Mouse (Mus musculus): ENCODE measurements around the gene Reep3.
A peak's percentile ranks its signal among the peaks of the same experiment; 100 is the strongest.

Reep3 gene

DNA sequence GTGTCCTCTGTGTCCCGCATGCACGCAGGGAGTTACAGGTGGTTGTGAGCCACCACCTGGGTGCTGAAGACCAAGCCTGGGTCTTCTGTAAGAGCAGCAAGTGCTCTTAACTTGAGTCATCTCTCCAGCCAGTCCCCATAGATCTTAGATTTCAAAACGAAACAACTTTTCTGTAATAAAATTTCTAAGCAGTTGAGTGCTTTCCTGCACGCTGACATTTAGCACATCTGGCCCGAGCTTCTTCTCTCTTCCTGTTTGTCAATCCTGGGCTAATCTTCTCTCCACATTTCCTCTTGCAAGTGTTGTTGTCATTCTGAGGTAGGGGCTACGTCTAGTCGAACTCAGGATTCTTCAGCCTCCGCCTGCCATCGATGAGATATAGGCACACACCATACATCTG, 44.3 kb downstream of the Reep3 start:
- no peak for DNase-seq (ENCODE audit: low spot score)

DNA sequence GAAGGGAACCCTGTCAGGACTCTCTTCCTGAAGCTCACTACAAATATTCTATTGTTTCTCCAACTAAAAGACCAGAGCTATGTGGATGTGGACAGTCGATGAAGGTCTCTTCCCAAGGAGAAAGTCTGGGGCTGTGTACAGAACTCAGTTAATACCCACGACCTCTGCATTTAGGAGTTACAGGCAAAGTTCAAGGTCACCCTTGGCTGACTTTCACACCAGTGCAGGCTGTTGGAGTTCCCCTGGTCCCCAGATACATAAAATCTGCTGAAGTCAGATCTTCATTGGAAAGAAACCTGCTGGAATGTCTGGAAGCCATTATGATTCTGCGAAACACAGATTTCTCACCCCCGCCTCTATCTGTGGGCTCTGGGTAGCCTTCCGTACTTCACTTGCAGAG, 45.3 kb downstream of the Reep3 start:
- DNase-seq (ENCODE audit: low spot score): no peak

DNA sequence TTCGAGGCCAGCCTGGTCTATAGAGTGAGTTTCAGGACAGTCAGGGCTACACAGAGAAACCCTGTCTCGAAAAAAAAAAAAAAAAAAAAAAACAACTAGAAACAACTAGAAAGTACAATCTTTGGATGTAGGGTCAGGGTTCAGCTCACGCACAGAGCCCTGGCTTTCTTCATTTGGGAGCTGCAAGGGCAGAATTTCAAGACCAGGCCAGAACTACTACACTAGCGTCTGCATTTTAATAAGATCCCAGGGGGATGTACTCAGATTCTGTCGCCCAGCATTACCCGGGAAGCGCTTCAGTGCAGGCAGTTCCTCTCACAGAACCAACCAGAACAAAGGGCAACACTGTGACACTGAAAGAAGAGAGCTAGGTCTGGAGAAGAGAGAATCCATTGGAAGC, 46.0 kb downstream of the Reep3 start:
- no peak for DNase-seq (ENCODE audit: low spot score)

DNA sequence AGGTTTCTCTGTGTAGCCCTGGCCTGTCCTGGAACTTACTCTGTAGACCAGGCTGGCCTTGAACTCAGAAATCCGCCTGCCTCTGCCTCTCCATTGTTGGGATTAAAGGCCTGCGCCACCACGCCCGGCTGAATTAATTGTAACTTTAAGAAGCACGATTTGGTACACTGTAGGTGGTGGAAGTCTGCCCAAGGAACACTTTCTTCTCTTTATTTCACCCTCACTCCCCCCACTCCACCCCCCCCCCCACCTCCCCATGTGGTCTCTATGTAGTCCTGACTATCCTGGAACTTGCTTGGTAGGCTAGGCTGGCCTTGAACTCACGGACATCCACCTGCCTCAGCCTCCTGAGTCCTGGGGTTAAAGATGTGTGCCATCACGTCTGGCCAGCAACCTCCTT, 47.1 kb downstream of the Reep3 start:
- no peak for DNase-seq (ENCODE audit: low spot score)

DNA sequence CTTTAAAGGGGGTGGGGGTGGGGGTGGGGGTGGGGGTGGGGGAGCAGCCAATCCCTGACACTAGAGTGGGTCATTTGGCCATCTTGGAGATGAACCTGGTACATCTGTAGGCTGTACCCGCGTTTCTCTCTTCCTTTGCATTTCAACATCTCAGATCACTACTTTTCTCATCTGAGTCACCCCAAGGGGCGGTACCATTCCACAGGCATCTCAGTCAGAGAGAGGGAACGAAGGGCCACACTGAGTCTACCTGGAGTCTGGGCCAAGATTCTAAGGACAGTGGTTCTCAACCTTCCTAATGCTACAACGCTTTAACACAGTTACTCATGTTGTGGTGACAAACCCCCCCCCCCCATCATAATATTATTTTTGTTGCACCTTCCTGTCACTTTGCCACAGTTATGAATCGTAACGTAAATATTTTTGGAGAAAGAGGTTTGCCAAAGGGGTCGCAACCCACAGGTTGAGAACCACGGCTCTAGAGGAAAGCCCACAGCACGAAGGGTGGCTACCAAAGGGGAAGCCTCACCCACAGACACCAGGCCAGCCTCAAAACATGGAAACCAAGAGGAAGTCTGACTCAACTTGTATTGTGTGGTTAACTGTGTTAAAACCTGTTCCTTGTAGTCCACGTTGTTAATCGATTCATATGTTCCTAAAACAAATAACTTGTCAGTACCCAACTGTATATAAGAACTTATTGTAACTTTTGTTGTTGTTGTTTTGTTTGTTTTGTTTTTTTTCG, 47.7 kb downstream of the Reep3 start:
- no peak for DNase-seq (ENCODE audit: low spot score)

DNA sequence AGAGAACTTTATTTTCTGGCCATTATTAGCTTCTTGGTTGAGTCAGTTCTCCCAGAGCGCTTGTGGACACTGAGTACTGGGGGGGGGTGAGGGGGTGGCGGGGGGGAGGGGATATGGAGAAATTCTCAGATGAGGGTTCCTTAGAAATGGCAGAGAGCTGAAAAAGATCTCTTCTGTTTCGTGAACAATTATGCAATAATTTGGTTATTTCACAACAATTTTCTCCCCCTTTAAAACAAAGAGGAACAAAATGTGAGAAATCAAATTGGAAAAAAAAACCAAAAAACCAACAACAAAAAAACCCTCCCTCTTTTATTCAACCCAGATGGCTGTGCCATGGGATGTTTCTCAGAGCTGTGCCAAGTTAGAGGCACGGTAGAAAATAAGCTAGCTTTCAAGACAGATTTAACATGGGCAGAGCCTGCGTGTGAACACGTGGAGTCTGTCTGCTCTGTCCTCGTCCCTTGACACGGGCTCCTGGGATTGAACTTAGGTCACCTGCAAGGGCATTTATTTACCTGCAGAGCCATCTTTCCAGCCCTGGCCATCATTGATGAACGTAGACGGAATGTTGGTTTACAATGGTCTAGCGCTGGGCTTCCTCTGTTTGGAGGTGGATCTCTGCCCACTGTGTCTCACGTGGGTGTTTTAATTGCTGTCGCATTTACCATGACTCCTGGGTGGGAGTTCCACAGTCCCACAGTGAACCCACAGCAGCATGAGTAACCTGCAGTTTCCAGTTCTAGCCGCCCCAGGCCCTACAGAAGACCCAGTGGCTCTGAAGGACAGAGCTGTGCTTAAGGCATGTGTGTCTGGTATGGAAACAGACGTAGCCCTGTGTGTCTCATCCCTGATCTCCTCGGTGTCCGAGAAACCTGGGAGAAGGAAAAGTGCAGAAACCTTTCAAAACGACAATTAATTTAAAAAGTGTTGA, 48.8 kb downstream of the Reep3 start:
- no peak for DNase-seq (ENCODE audit: low spot score)

DNA sequence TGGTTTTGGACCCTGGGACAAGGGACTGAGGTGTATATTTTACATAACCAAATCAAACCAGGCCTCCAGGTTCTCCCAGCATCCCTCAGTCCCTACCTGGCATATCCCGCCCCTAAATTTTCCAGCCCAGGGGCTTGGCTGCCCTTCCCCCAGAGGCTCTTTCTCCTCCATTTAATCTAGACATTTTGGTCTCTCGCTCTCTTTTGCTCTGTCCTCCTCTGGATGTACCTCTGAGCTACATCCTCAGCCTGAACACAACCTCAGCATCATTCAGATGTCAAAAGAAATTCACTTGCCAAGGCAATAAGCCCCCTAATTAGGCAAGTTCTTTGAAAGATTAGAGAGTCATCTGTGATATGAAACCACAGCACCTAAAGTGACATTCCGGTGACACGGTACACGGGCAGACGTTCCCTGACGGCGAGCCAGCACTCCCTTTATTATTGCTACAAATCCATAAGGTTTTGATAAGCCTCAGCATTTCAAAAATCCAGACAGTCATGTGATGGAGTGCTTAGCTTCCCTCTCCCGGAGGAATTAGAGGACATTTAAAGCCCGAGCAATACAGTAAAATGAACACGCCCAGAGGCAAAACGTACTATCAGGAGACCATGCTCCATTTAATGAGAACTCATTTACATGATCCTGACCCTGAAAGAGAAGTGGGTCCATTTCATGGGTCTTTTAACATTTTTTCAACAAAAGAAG, 51.4 kb downstream of the Reep3 start:
- no peak for DNase-seq (ENCODE audit: low spot score)

DNA sequence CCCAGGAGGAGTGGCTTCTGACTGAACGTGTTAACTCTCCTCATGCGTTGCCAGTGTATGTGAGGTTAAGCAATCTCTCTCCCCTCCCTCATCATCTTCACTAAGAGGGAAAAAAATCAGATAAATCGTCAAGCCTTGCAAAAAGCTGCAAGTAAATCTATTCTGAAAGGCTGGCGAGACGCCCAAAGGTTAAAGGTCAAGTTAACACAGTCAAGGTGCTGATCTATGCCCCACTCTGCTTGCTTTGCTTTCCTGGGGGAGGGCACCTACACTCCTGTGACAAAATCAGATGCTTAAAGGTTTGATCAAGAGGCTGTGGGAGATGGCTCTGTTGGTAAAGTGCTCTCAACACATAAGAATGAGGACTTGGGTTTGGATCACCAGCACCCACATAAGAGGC, 52.4 kb downstream of the Reep3 start:
- no peak for DNase-seq (ENCODE audit: low spot score)

DNA sequence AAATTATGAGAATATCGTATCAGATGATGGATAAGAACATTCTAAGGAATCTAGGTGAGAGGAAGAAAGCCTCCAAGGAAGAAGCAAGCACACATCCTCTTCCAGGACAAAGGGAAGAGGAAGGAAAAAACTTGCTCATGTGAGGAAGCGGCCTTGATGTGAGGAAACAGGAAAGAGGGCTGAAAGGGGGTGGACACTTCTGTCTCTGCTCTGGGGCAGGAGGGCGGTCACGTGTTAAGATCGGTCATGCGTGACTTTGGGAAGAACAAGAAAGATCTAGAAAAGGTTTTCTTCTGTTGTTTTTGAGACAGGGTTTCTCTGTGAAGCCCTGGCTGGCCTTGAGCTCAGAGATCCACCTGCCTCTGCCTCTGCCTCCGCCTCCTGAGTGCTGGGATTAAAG, 53.5 kb downstream of the Reep3 start:
- DNase-seq (ENCODE audit: low spot score): no peak

DNA sequence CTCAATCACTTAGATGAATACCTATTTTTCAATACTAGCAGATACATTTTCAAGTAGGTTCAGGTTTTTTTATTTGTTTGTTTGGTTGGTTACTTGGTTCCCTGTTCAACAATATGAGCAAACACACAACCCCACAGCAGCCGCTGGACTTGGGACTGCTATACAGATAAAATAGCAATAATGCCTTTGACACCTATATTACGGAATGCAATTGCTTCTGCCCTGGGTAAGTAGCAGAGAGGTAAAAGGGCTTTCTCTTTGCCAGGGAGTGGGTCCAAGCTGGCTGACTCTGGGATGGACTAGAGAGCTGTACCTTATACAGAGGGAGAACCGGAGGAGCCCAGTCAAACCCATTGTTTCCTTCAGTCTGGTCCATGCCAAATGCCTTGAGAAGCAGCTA, 56.3 kb downstream of the Reep3 start:
- no peak for DNase-seq (ENCODE audit: low spot score)

DNA sequence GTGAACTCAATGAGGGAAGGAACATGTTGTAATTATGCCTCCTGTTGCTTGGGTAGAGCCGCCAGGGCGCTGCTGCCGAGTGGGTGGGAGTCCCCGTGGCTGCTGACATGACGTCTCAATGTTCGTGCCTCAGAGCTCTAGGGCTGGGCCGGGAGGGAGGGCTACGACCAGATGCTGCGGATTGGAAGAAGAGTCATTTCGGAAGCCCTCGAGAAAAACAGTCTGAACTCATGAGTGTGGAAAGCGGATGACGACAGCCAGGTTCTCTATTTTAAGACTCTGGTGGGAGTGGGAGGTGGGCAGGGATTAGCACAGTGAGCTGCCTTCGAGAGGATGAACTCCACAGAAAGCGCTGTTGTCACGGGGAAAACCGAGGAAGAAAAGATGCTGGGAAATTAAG, 57.7 kb downstream of the Reep3 start:
- no peak for DNase-seq (ENCODE audit: low spot score)

DNA sequence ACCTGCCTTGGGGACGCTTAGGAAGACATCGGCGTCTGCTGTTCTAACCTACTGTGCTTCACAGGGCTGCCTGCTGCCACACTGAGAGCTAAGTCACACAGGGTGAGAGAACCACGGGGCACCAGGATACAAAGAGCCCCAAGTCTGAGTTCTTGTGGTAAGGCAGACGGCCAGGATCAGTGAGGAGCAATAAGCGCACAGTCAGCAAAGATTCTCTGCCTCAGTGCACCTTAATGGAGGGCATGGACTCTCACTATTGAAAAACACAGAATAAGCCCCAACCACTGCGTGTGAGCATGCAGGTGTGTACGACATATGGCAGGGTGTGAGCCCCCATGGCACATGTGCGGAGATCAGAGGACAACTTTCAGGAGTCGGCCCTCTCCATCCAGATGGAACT, 60.2 kb downstream of the Reep3 start:
- DNase-seq (ENCODE audit: low spot score): no peak

DNA sequence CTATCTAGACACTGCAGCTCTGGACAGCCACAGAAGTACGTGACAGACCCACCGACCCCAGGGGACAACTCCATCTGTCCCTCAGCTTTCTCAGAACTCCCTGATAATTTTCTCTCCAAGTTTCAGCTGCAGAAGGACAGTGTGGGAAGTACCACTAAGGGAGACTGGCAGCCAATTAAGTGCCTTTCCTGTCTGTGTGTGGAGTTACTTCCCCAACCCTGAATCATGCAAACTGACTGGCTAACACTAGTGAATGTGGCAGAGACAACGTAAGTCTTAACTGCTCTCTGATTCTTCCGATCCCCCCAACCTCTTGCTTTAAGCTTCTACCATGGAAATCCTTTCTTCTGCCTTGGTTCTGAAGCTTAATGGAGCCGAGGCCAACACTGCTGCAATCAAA, 60.6 kb downstream of the Reep3 start:
- DNase-seq (ENCODE audit: low spot score): no peak

DNA sequence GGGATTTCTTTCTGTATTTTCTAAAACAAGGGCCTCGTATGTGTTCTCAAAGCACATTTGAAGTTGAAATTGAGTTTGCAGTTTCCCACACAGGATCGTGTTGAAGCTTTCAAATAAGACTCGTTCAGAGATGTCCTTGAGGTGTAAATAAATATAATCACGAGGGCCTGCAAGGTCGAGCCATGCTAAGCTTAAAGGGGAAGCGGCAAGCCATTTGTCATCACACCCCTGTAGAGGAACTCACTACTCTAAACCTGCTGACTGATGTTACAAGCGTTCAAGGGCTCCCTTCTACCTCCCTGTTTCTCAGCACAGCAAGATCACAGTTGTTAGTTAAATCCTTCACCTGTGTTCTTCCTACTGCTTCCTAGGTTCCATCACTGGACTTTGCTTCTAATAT, 65.6 kb downstream of the Reep3 start:
- no peak for DNase-seq (ENCODE audit: low spot score)

DNA sequence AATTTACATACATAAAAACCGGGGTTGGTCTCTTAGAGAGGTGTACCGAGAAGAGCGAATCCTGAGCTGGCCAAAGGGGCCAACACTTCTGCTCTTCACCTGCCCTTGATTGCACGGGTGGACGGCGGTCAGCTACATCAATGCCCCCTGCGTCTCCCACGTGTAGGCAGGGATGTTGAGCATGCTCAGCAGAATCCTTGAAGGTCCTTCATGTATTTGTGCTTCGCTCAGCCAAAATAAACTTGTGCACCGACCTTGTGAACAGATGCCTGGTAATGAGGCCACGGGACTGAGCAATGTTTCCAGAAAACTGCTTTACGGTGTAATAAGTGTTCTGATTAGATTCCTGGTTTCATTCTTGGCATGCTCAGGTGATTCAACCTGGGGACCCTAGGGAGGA, 67.4 kb downstream of the Reep3 start:
- no peak for DNase-seq (ENCODE audit: low spot score)

DNA sequence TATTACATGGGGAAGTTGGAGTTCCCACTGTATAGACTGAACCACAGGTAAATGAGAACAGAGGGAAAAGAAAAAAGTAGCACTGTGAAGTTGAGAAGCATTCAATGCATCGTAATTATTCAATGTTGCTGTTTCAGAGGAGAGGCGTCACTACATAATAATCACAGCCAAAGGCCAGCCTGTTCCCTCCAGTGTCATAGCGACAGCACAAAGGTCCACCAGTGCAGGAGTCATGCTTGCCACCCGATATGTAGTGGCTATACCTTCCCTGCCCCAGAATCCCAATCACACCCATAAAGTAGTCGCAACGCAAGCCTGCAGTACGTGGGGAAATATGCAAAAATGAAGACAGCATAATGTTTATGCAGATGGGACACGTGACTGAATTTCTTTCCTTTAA, 70.4 kb downstream of the Reep3 start:
- no peak for DNase-seq (ENCODE audit: low spot score)

DNA sequence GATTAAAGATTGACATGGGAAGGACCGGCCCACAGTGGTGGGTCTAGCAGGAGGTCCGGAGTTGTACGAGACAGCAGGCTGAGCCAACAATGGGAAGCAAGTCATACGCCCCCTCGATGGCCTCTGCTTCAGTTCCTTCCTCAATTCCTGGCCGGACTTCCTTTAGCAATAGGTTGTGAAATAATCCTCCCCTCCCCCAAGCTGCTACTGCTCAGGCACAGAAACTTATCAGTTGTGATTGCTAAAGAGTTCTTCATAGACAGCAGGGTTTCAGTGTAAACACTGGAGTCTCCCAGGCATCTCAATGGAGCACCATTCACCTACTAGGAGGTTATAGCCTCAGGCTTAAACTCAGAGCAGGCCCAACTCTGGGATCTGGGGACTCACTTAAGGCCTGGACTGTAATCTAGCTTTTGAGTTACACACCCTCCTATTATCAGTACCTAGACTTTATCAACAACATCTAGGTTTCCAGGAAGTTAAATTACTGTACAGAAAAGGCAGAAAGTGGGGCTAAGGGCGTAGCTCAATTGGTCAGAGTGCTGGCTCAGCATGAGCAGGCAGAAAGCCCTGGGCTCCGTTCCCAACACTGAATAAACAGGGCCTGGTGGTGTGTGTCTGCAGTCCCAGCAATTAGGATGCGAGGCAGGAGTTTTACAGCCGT, 71.0 kb downstream of the Reep3 start:
- DNase-seq (ENCODE audit: low spot score): peak; percentile 91

DNA sequence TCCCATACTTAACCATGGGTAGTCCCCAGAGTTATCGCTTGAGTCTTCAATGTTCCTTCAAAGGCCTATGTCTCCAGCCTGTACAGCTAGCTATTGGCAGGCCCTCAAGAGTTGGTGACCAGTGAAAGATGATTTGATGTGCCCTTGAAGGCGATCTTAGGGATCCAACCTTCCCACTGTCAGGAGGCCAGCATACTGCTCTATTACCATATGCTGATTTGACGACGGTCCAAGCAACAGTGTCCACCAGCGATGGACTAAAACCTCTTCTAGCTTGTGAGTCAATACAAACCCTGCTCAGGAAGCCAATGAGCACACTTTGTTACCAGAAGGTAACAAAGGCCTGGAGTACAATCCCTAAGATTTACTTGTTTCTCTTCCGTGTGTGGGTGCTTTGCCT, 72.4 kb downstream of the Reep3 start:
- DNase-seq (ENCODE audit: low spot score): no peak

DNA sequence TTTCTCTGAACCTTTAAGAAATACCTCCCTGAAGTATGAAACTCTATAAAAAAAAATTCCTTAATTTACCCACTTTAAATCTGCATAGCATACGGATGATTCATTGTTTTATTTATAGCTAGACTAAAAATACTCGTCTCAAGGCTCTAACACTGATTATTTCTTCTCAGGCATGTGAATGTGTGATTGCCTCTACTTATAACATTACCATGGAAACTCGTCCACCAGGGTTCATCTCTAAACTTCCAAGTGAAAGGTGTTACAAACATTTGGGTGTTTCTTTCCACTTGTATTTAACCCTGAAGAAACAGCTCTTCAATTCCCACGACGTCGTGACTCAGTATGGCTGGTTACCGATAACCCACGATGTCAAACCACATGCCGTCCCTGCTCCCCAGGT, 73.7 kb downstream of the Reep3 start:
- DNase-seq (ENCODE audit: low spot score): no peak

DNA sequence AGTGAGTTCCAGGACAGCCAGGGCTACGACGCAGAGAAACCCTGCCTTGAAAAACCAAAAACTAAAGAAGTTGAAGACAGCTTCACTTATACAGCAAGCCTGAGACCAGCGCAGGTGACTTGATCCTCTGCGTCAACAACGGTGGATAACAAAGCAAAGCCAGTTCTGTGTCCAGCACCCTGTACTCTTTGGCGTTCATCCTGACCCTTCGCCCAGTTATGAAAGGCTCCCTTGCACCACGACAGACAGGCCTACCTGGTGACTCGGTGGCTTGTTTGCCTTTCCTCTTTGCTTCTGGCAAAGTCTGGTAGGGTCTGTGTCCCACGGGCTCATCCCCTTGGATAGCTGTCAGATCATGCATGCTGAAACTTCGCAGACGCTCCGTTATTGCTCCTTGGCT, 75.3 kb downstream of the Reep3 start:
- no peak for DNase-seq (ENCODE audit: low spot score)

DNA sequence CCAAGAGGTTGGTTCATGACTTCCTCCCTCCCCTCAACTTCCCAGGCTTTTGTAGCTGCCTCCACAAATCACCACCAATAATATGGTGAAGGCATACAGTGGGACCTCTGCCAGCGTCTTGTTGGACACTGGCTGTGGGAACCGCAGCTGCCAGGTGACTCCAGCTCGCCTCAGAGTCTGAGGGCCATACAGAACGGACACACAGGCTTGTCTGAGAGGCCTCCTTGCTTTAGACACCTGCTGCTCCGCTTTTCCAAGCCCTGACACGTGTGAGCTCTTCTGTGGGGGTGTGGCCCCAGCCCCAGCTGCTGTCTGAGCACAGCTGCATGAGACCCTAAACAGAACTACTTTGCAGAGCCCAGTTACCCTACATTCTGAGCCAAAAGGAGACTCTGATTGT, 77.9 kb downstream of the Reep3 start:
- DNase-seq (ENCODE audit: low spot score): no peak

DNA sequence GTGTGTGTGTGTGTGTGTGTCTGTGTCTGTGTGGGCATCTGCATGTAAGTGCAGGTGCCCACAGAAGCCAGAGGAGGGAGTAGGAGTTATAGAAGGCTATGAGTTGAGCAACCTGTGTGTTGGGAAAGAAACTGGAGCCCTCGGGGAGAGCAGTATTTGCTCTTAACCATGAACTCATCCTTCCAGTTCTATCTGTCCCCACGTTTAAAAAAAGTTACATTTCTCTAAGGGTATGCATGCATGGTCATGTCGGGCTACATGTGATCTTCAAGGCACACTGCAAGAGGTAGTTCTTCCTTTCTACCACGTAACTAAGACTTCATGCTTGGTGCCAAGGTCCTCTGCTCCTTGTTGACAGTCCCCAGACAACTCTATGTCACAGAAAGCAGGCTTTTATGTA, 78.9 kb downstream of the Reep3 start:
- DNase-seq (ENCODE audit: low spot score): no peak
